Mouse (Mus musculus): ENCODE data around the gene Srrm1.

- no peak for TF ChIP-seq CTCF (IDR thresholded peaks at IDR 0.05; ENCODE audit: low read depth)
- TF ChIP-seq EP300 (optimal IDR thresholded peaks at IDR 0.05) = no peak
These were observed 43.9 kb downstream of the Srrm1 start for GRCm38 (mm10) chr4:135309112-135309659.

All from stomach, postnatal 0 days (tissue).